Mouse (Mus musculus): Measurements from ENCODE around the gene Duxf3.
"Not testable (repeated sequence)": the region's sequence is repeated elsewhere in the genome, so short reads cannot be mapped to it uniquely, and the experiment has no call there.

DNA sequence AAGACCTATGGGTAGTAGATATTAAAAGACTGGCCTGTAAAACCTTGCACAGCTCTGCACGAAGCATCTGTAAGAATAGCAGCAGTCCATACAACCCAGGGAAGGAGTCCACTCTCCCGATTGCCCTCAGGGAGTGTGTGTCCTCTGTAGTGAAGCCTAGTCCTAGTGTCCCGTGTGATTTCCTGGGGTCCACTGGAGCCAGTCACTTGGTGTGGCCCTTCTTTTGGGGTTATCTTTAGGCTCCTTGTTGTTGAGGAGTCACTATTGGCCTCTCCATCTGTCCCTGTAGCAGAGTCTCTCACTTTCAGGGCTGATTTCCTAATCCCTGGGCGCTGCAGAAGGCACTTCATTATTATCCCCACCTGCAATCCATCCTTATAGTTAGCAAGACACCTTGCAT is 2.5 kb upstream of the Duxf3 start:
- not testable (repeated sequence) for TF ChIP-seq CTCF (IDR thresholded peaks at IDR 0.05 in 2 of 3, conservative IDR thresholded peaks at IDR 0.05 in 1 of 3; ENCODE audit: control insufficient read depth in 1 of 3, insufficient read depth in 1 of 3, low read depth in 2 of 3, low read length in 3 of 3, poor library complexity in 1 of 3, severe bottlenecking in 1 of 3); ZKSCAN1 (IDR thresholded peaks at IDR 0.05; ENCODE audit: low read depth, low read length); POLR2A (IDR thresholded peaks at IDR 0.05; ENCODE audit: control insufficient read depth in 1 of 2, insufficient read depth in 1 of 2, low read depth in 1 of 2, low read length in 2 of 2, poor library complexity in 1 of 2); ZC3H11A (IDR thresholded peaks at IDR 0.05; ENCODE audit: low read depth, low read length); KAT2A (conservative IDR thresholded peaks at IDR 0.05; ENCODE audit: low read depth, low read length); GATA1 (IDR thresholded peaks at IDR 0.05; ENCODE audit: low read depth, low read length); POLR2AphosphoS2 (IDR thresholded peaks at IDR 0.05; ENCODE audit: low read length); RAD21 (IDR thresholded peaks at IDR 0.05; ENCODE audit: low read depth, low read length)
